Mouse (Mus musculus) stomach, embryonic 14.5 days (tissue): Measurements from ENCODE around the gene Kcnk2. TPM values are rescaled to one million over a fixed set of nuclear protein-coding genes. Genes with fewer than 3 reads are reported as not detected.

ENCODE experiments used
- ATAC-seq: fragments of 200-750 bp; cut with Nextera tagmentation; 2 replicates; pipeline ENCODE4 v1.8.0; 2017; ENCODE audit warnings: low read depth, moderate TSS enrichment; ENCODE audit not compliant: insufficient number of reproducible peaks, insufficient read depth, low FRiP score
- H3K27ac ChIP-seq: fragments of 300-500 bp; sonication (generic); 2 replicates; pipeline ENCODE4 v1.5.1; 2014; ENCODE audit warnings: mild to moderate bottlenecking, low read length, moderate library complexity, mixed read lengths
- H3K27me3 ChIP-seq: fragments of 300-500 bp; sonication (generic); 2 replicates; pipeline ENCODE4 v1.6.1; 2014; ENCODE audit warnings: low read length, control low read depth, mixed read lengths; ENCODE audit not compliant: control insufficient read depth, insufficient read depth
- H3K36me3 ChIP-seq: fragments of 300-500 bp; sonication (generic); 2 replicates; pipeline ENCODE4 v1.6.1; 2014; ENCODE audit warnings: mild to moderate bottlenecking, control low read depth, low read length, moderate library complexity, mixed read lengths; ENCODE audit not compliant: control insufficient read depth, insufficient read depth
- H3K4me1 ChIP-seq: fragments of 300-500 bp; sonication (generic); 2 replicates; pipeline ENCODE4 v1.6.1; 2014; ENCODE audit warnings: low read length, control low read depth, mixed read lengths; ENCODE audit not compliant: control insufficient read depth, insufficient read depth
- H3K4me2 ChIP-seq: fragments of 300-500 bp; sonication (generic); replicated peaks from 2 replicates; pipeline ENCODE4 v1.6.1; 2014; ENCODE audit warnings: low read depth, low read length, control low read depth
- H3K4me3 ChIP-seq: fragments of 300-500 bp; sonication (generic); 2 replicates; pipeline ENCODE4 v1.5.1; 2014; ENCODE audit warnings: low read depth, low read length, control low read depth
- H3K9ac ChIP-seq: fragments of 300-500 bp; sonication (generic); replicated peaks from 2 replicates; pipeline ENCODE4 v1.6.1; 2014; ENCODE audit warnings: low read depth, mild to moderate bottlenecking, control low read depth, low read length, moderate library complexity, mixed read lengths
- H3K9me3 ChIP-seq: fragments of 300-500 bp; sonication (generic); 2 replicates; pipeline ENCODE4 v1.6.1; 2016; ENCODE audit warnings: low read depth, low read length, control low read depth; ENCODE audit not compliant: control insufficient read depth
- WGBS: fragments of 180-500 bp; shearing (Covaris S2); extraction: QIAGEN DNeasy Blood & Tissue Kit; methylation state at CpG from one replicate; pipeline ENCODE4 v1.1.7; 2014; 5-methylcytosine and 5-hydroxymethylcytosine counted together
- polyA plus RNA-seq: library from polyadenylated mRNA; unstranded; fragments of >200 nt; fragmentation: Nextera tagmentation; extraction: Ambion mirVana; gene quantifications from 2 replicates; pipeline ENCODE4 v1.2.1, GENCODE M21; 2014

Kcnk2 gene
- polyA plus RNA-seq, 1 experiment from 2014 or later, result 6.8 TPM

DNA sequence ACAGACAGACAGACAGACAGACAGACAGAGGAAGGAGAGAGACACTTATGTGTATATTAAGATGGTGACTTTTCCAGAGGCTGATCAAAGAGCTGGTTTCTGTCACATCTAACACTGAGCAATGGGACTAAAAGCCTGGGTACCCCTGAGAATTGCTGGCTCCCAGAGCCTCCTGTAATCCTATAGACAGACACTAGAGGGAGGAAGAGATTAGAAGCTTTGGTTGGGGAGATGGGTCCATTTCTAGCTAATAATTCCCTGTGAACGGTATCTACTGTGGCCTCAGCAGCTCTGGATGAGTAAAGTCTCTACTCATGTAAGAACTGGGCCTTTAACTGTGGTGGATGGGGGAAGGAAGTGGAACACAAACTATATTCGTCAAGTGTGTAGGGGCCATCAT is 86.2 kb downstream of the Kcnk2 start:
- H3K27ac ChIP-seq, result no peak overlapping the region
- H3K27me3 ChIP-seq, result no peaks in the 10 kb centered on the region
- no peaks in the 10 kb centered on the region for H3K36me3 ChIP-seq
- no peaks in the 10 kb centered on the region for H3K9me3 ChIP-seq
- no peaks in the 10 kb centered on the region for H3K4me1 ChIP-seq
- no peak overlapping the region for H3K9ac ChIP-seq
- H3K4me3 ChIP-seq, result no peak overlapping the region
- 56% methylated on average over 2 of the region's 2 CpGs for WGBS
- ATAC-seq, result no peak
- no peak overlapping the region for H3K4me2 ChIP-seq

GRCm38 (mm10) chr1:189314495-189314894 is 87.6 kb downstream of the Kcnk2 start:
- H3K4me1 ChIP-seq, result no peaks in the 10 kb centered on the region
- H3K9me3 ChIP-seq, result no peaks in the 10 kb centered on the region
- H3K4me2 ChIP-seq, result no peak overlapping the region
- ATAC-seq, result no peak
- no peaks in the 10 kb centered on the region for H3K27me3 ChIP-seq
- 78% methylated on average over 6 of the region's 6 CpGs for WGBS
- H3K27ac ChIP-seq, result no peak overlapping the region
- H3K9ac ChIP-seq, result no peak overlapping the region
- H3K36me3 ChIP-seq, result no peaks in the 10 kb centered on the region
- H3K4me3 ChIP-seq, result no peak overlapping the region

GRCm38 (mm10) chr1:189313750-189314149 is 88.3 kb downstream of the Kcnk2 start:
- no peak overlapping the region for H3K4me2 ChIP-seq
- no peaks in the 10 kb centered on the region for H3K27me3 ChIP-seq
- H3K9me3 ChIP-seq, result no peaks in the 10 kb centered on the region
- WGBS, result 76% methylated on average over 7 of the region's 7 CpGs
- no peaks in the 10 kb centered on the region for H3K36me3 ChIP-seq
- no peak for ATAC-seq
- H3K4me3 ChIP-seq, result no peak overlapping the region
- no peak overlapping the region for H3K9ac ChIP-seq
- no peaks in the 10 kb centered on the region for H3K4me1 ChIP-seq
- H3K27ac ChIP-seq, result no peak overlapping the region

DNA sequence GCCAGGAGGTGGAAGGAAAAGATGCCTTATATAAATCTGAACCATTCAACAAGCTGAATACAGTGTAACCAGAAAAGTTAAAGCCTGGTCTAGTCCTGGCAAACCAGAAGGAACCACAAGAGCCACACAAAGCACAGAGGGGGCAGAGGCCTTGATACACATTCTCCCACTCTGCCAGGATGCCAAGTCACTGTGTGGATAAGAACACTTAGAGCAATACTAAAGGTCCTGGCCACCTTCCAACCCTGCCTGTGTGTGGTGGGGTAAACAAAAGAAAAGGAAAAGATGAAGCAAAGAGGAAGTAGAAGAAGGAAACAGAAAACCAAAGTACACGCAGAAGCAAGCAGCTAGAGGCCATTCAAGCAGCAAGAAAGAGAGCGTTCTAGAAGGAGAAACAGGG is 91.9 kb downstream of the Kcnk2 start:
- 76% methylated on average over 2 of the region's 2 CpGs for WGBS
- ATAC-seq, result no peak
- no peaks in the 10 kb centered on the region for H3K36me3 ChIP-seq

DNA sequence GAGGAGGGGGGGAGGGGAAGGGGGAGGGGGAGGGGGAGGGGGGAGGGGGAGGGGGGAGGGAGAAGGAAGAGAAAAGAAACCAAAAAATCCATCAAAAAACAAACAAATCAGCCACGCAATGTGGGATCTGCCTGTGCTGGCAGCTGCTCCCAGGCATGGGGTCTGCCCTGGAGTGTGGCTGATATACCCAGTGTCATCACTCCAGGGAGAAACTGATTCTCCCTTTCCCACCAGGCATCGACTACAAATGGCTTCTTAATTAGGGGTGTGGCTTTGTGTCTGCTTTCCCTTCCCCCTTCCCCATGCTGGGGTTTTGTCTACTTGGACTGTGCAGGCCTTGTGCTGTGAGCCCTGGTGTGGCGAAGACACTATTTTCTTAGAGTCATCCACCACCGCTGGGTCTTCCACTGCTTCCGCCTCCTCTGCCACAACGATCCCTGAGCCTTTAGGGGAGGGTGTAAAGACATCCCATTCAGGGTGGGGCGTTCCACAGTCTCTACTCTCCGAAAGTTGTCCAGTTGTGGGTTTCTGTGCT is 97.0 kb downstream of the Kcnk2 start:
- ATAC-seq, result no peak
- Histone ChIP-seq H3K27ac (no peak overlapping the region), H3K4me3 (no peak overlapping the region), H3K27me3 (no peaks in the 10 kb centered on the region), H3K4me2 (no peak overlapping the region), H3K9ac (no peak overlapping the region), H3K9me3 (no peaks in the 10 kb centered on the region), H3K4me1 (no peaks in the 10 kb centered on the region), H3K36me3 (no peaks in the 10 kb centered on the region)
- 76% methylated on average over 8 of the region's 8 CpGs for WGBS

More for the DNA sequence above, 91.9 kb downstream of the Kcnk2 start:
- Histone ChIP-seq H3K9me3 (no peaks in the 10 kb centered on the region), H3K4me1 (no peaks in the 10 kb centered on the region), H3K4me3 (no peak overlapping the region), H3K4me2 (no peak overlapping the region), H3K27ac (no peak overlapping the region), H3K9ac (no peak overlapping the region), H3K27me3 (no peaks in the 10 kb centered on the region)

DNA sequence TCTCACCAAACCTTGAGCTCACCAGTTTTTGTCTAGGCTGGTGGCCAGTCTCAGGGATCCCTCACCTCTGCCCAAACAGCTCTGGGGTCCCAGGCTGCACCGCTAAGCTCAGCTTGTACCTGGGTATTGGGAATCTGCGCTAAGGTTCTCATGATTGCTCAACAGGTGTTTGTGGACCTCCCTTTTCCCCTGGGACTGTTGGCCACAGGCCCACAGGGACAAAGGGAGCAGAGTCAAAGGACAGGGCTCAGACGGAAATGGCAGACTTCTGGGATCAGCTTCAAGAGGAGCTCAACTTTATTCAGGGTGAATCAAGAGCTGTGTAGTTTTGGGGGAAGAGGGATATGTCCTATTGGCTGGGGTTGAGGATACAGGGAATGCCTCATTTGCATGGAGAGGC is 99.1 kb downstream of the Kcnk2 start:
- Histone ChIP-seq H3K4me3 (no peak overlapping the region), H3K36me3 (no peaks in the 10 kb centered on the region), H3K4me1 (no peaks in the 10 kb centered on the region), H3K9ac (no peak overlapping the region), H3K27me3 (no peaks in the 10 kb centered on the region), H3K9me3 (no peaks in the 10 kb centered on the region), H3K4me2 (no peak overlapping the region), H3K27ac (no peak overlapping the region)
- ATAC-seq, result no peak
- 82% methylated on average over 3 of the region's 3 CpGs for WGBS

GRCm38 (mm10) chr1:189293679-189294406 is 108.2 kb downstream of the Kcnk2 start:
- H3K27ac ChIP-seq, result no peak overlapping the region
- no peaks in the 10 kb centered on the region for H3K36me3 ChIP-seq
- H3K9me3 ChIP-seq, result no peaks in the 10 kb centered on the region
- no peak overlapping the region for H3K4me2 ChIP-seq
- H3K9ac ChIP-seq, result no peak overlapping the region
- 0 out of 2 replicates have a peak, but pooled peaks cover 2% of the 10 kb centered on the region for H3K4me1 ChIP-seq
- no peak overlapping the region for H3K4me3 ChIP-seq
- no peaks in the 10 kb centered on the region for H3K27me3 ChIP-seq
- no peak for ATAC-seq
- 79% methylated on average over 12 of the region's 12 CpGs for WGBS

GRCm38 (mm10) chr1:189290885-189291284 is 111.2 kb downstream of the Kcnk2 start:
- Histone ChIP-seq H3K36me3 (no peaks in the 10 kb centered on the region), H3K27me3 (no peaks in the 10 kb centered on the region), H3K4me1 (0 out of 2 replicates have a peak, but pooled peaks cover 2% of the 10 kb centered on the region), H3K27ac (no peak overlapping the region), H3K9me3 (no peaks in the 10 kb centered on the region), H3K4me3 (no peak overlapping the region), H3K9ac (no peak overlapping the region), H3K4me2 (no peak overlapping the region)
- no peak for ATAC-seq
- WGBS, result 50% methylated on average over 3 of the region's 3 CpGs

GRCm38 (mm10) chr1:189288948-189289347 is 113.1 kb downstream of the Kcnk2 start:
- H3K4me1 ChIP-seq, result 0 out of 2 replicates have a peak, but pooled peaks cover 2% of the 10 kb centered on the region
- WGBS, result 89% methylated on average over 8 of the region's 8 CpGs
- no peak overlapping the region for H3K4me2 ChIP-seq
- no peaks in the 10 kb centered on the region for H3K36me3 ChIP-seq
- H3K9ac ChIP-seq, result no peak overlapping the region
- no peak overlapping the region for H3K4me3 ChIP-seq
- no peak overlapping the region for H3K27ac ChIP-seq
- H3K9me3 ChIP-seq, result no peaks in the 10 kb centered on the region
- ATAC-seq, result no peak
- H3K27me3 ChIP-seq, result no peaks in the 10 kb centered on the region
